Comparison of ENCODE assay signal across 18 mouse cellular contexts in the genomic region with DNA sequence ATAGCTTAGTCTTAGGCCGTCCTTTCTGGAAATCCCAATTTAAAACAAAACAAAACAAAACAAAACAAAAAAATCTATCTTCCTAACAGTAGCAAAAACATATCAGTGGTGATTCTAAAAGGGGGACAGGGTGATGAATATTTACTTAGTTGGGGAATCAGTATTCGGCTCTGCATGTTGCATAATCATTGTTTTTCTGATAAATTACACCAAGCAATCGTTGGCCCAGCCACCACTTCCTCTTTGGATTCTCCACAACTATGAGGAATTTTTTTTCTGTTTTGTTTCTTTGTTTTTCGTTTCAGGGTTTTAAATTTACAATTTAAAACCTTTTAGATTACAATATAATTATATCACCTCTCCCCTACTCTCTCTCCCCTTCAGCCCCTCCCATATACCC.
A peak's percentile ranks its signal among the peaks of the same experiment; 100 is the strongest.
DNase-seq lines count a peak whose midpoint lies in the region; ATAC-seq and TF ChIP-seq lines count a peak whose summit lies in the region.
"Had no signal": no experiment of that assay in that cellular context is flagged by ENCODE, and none has a peak within 500 bp of the region (broad histone marks: within the 10 kb centered on the region; RNA-seq: fewer than 3 reads in every experiment).

No protein-coding gene starts in this region.

- H3K4me1 ChIP-seq in kidney, embryonic 14.5 days (ENCODE audit: control insufficient read depth, insufficient read depth, low read length), result no peaks in the 10 kb centered on the region
- H3K4me1 ChIP-seq: embryonic facial prominence, embryonic 10.5 days; limb, embryonic 15.5 days; neural tube, embryonic 15.5 days had no signal

- no peaks in the 10 kb centered on the region for H3K36me3 ChIP-seq in kidney, embryonic 14.5 days (ENCODE audit: control insufficient read depth, insufficient read depth, low read length)
- peaks cover 10% of the 10 kb centered on the region for H3K36me3 ChIP-seq in C2C12 (ENCODE audit: control insufficient read depth, insufficient read depth)
- H3K36me3 ChIP-seq: embryonic facial prominence, embryonic 10.5 days; limb, embryonic 15.5 days; neural tube, embryonic 15.5 days had no signal

- no peaks in the 10 kb centered on the region for H3K27me3 ChIP-seq in kidney, embryonic 14.5 days (ENCODE audit: control insufficient read depth, insufficient read depth, low read length)
- no peaks in the 10 kb centered on the region for H3K27me3 ChIP-seq in C2C12 (ENCODE audit: control insufficient read depth, insufficient read depth, insufficient read length)
- H3K27me3 ChIP-seq: limb, embryonic 15.5 days; neural tube, embryonic 15.5 days had no signal

- no peak for TF ChIP-seq CTCF in C2C12 (IDR thresholded peaks at IDR 0.05; ENCODE audit: control insufficient read depth, insufficient read depth, insufficient read length)

- no peaks in the 10 kb centered on the region for H3K79me2 ChIP-seq in C2C12 (ENCODE audit: control insufficient read depth, insufficient read depth)

- H3K27ac ChIP-seq in kidney, embryonic 14.5 days (ENCODE audit: low read depth, low read length), result no peak overlapping the region
- H3K27ac ChIP-seq: embryonic facial prominence, embryonic 10.5 days; hindbrain, embryonic 14.5 days; limb, embryonic 15.5 days; neural tube, embryonic 15.5 days had no signal

- H3K9me3 ChIP-seq in kidney, embryonic 14.5 days (ENCODE audit: control insufficient read depth, low read length), result no peaks in the 10 kb centered on the region
- H3K9me3 ChIP-seq: embryonic facial prominence, embryonic 10.5 days; limb, embryonic 15.5 days; neural tube, embryonic 15.5 days had no signal

- WGBS in kidney, embryonic 14.5 days, result 73% methylated on average over 4 of the region's 4 CpGs

- H3K9ac ChIP-seq in kidney, embryonic 14.5 days (ENCODE audit: low read depth, low read length), result no peak overlapping the region
- H3K9ac ChIP-seq: hindbrain, embryonic 14.5 days; limb, embryonic 15.5 days; neural tube, embryonic 15.5 days had no signal

- H3K4me2 ChIP-seq in kidney, embryonic 14.5 days (replicated peaks; ENCODE audit: low read depth, low read length), result no peak overlapping the region
- H3K4me2 ChIP-seq: hindbrain, embryonic 14.5 days; limb, embryonic 15.5 days; neural tube, embryonic 15.5 days had no signal

- DNase-seq in kidney, postnatal 36 days, result peak; percentile 11 to 19
- DNase-seq in 3T3-L1 (ENCODE audit: low read depth, low spot score), result peak; percentile 20
- DNase-seq in lung, postnatal 14 days, result peak; percentile 5
- no peak for DNase-seq in frontal cortex, postnatal 36 days (ENCODE audit: low spot score in 2 of 2)
- DNase-seq: adrenal gland, postnatal 25 days; cerebellum, adult 11-12 months; cerebellum, postnatal 25 days; thymus, postnatal 14 days had no signal

- H3ac ChIP-seq in C2C12 (ENCODE audit: control insufficient read depth, insufficient read length, low read depth), result no peak overlapping the region

- no peaks in the 10 kb centered on the region for H3K79me3 ChIP-seq in C2C12 (ENCODE audit: low read depth)

- no peak for ATAC-seq in kidney, embryonic 14.5 days (ENCODE audit: low FRiP score, low TSS enrichment)
- no peak for ATAC-seq in megakaryocyte-erythroid progenitor cell, adult 5-6 weeks (replicated peaks; ENCODE audit: low FRiP score, low TSS enrichment, poor library complexity, severe bottlenecking)
- ATAC-seq: activated CD4-positive, CD25-positive, alpha-beta regulatory T cell, adult 4 months; CD4-positive, CD25-positive, alpha-beta regulatory T cell, adult 4 months; midbrain, embryonic 16.5 days had no signal

- no peak overlapping the region for H3K4me3 ChIP-seq in kidney, embryonic 14.5 days (ENCODE audit: low read length)
- no peak overlapping the region for H3K4me3 ChIP-seq in C2C12 (ENCODE audit: insufficient read depth, poor library complexity, severe bottlenecking)
- H3K4me3 ChIP-seq: embryonic facial prominence, embryonic 10.5 days; limb, embryonic 15.5 days; neural tube, embryonic 15.5 days had no signal

TF ChIP-seq in C2C12, 6 proteins besides CTCF, POLR2A, EP300 and RAD21:
- no peak for TF ChIP-seq MAX (IDR thresholded peaks at IDR 0.05)
- no peak for TF ChIP-seq FOSL1 (IDR thresholded peaks at IDR 0.05; ENCODE audit: insufficient read depth, low read length, poor library complexity, severe bottlenecking)
- no peak for TF ChIP-seq MYOD1 (IDR thresholded peaks at IDR 0.05; ENCODE audit: control insufficient read depth, insufficient read length, low read depth)
- TF ChIP-seq MYOG (IDR thresholded peaks at IDR 0.05; ENCODE audit: control insufficient read depth, extremely low read depth, insufficient read length), result no peak
- peak; percentile 64 for TF ChIP-seq CEBPB (IDR thresholded peaks at IDR 0.05; ENCODE audit: low read depth)
- no peak for TF ChIP-seq USF1 (IDR thresholded peaks at IDR 0.05; ENCODE audit: low read depth)

Comparison
In these comparisons a context has a peak if more than half of its experiments do, and no peak if none do; other contexts are left out.
1. DNase-seq: peak in kidney, postnatal 36 days (2 of 2), 3T3-L1 (single experiment) and lung, postnatal 14 days (single experiment); none in frontal cortex, postnatal 36 days (0 of 2).